Mouse (Mus musculus) left cerebral cortex, postnatal 36 days (tissue): ENCODE measurements around the gene Tmem185b. TPM values are rescaled to one million over a fixed set of nuclear protein-coding genes. Genes with fewer than 3 reads are reported as not detected.
A peak's percentile ranks its signal among the peaks of the same experiment; 100 is the strongest.

Experiments used
- DNase-seq, 2 experiments: peaks; one replicate each; pipeline ENCODE4 v3.0.0; 2021 to 2022; ENCODE audit warnings: low spot score in 2 of 2, mixed read lengths in 1 of 2
- intact Hi-C: fragments of 180-260 bp; cut with DNase I; formaldehyde crosslinking; loops from one replicate; pipeline ENCODE4 v1.15.1; 2025
- total RNA-seq, 2 experiments: library from RNA; stranded (reverse); gene quantifications; 2 replicates each; pipeline ENCODE4 v1.2.3; 2021

Gene Tmem185b
- total RNA-seq, 2 experiments from 2014 or later = 14.8 to 16.2 TPM

DNA sequence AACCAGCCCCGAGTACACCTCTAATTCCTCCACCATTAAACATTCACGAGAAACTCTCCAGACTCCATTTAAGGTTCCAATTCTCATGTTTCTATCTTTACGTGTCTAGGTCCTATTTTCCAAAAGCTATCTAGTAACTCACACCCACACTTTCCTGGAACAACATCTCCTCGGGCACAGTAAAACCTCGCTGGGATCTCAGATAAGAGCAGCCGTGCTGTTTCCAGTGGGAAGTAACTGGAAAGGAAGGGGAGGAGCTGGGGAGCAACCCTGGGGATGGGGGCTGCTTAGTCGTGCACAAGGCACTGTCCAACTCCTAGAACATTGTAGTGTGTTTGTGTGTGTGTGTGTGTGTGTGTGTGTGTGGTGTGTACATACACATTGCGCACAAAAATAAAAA is 24.1 kb upstream of the Tmem185b start:
- intact Hi-C loops = no loop called here
- DNase-seq = no peak

- intact Hi-C loops = no loop called here
- DNase-seq = no peak
Observed at GRCm38 (mm10) chr1:119502729-119503128, 23.2 kb upstream of the Tmem185b start.

DNA sequence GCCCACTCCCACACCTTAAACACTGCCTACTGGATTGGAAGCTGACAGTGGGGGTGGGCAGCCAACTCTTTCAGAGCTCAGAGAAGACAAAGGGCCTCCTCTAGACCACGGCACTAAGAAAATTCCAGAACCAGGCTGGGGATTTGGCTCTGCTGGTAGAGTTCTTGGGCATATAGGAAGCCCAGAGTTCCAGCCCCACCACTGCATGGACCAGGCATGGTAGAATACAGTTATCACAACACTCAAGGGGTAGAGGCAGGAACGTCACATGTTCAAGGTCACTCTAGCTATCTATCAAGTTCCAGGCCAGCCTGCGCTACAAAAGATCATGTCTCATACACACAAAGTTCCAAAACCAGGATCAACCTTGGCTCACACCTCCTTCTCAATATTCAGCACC is 22.8 kb upstream of the Tmem185b start:
- intact Hi-C loops = no loop called here
- no peak for DNase-seq

DNA sequence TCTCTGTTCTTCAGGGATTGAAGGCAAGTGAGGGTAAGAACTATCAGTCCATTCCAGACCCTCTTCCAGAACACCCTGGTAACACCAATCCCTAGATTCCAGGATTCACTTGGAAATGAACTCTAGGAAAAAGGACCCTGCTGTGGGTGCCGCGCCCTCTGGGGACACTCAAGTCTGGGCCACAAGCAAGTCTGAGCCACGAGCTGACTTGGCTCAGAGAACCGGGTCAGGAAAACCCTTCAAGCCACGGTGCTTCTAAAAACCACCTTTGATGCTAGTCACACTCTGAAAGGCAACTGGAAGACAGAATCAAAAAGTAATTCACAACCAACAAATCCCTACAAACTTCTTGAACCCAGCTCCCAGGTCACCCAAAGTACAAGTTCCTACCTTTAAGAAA is 22.2 kb upstream of the Tmem185b start:
- intact Hi-C loops = no loop called here
- DNase-seq = no peak

DNA sequence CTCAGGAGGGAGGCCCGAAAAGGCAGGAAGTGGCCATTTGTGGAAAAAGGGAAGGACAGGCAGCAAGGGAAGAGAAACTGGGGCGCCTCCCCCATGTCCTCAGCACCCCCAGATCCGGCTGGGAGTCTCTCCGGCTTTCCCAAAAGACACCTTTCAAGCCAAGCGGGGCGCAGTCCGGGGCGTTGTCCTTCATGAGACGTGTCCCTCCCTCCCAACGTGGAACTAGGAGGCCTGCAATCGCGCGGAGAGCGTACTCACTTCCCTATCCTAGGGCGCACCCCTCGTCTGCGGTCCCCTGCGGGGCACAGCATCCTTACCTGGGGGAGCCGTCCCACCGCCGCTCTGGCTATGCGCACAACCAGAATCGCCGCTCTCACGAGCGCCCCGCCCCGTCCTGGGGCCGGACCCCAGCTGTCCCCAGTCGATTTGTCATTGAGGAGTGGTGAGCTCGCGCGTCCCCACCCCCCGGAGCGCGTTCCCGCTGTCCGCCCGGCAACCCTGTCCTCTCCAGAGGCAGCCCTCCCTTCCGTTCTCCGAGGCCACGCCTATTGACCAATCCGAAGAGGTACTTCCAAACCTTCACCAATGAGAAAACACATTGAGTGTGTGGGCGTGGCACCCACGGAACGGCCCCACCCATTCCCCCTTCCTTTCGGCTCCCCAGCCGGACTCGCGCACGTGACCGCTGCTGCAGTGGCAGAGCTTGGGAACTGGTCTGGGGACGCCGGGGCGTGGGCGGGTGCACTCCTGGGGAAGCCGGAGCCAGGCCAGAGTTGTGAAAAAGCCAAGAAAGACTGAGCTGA is 21.5 kb upstream of the Tmem185b start, which contains the start of gene Ralb:
TSS of gene Ralb (minus strand) at position 535 of the 803 bp plus-strand sequence.
- intact Hi-C loops = no loop called here
- peak; percentile 93 to 94 for DNase-seq

DNA sequence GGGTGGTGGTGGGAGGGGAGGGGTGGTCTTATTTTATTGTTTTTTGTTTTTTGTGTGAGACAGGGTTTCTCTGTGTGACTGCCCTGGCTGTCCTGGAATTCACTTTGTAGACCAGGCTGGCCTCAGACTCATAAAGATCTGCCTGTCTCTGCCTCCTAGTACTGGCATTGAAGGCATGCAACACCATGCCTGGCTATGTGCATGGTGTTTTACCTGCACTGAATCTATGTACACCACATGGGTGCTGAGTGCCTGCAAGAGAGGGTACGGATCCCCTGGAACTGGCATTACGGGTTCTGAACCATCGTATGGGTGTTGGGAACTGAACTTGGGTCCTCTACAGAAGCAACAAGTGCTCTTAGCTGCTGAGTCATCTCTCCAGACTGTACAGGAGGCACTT is 20.0 kb upstream of the Tmem185b start:
- intact Hi-C loops = no loop called here
- no peak for DNase-seq

- no peak for DNase-seq
- intact Hi-C loops = no loop called here
Observed at GRCm38 (mm10) chr1:119508548-119508947, 17.4 kb upstream of the Tmem185b start.

DNA sequence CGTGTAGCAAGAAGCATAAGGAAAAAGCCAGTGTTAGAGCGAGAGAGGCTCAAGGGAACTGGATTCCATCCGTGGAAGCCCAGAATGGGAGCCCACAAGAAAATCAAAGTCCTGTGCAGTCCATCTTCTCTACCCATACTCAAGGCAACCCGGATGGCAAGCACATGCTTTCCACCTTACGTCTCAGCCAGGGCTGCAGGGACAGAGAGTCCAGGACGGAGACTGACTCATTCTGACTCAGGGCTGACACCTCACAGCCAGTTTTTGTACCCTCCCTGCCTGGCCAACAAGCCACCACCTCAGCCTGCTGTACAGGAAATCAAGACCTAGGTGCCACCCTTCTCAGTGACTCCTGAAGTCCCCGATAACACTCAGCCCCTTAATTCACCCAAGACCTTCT is 16.5 kb upstream of the Tmem185b start:
- intact Hi-C loops = no loop called here
- DNase-seq = no peak

DNA sequence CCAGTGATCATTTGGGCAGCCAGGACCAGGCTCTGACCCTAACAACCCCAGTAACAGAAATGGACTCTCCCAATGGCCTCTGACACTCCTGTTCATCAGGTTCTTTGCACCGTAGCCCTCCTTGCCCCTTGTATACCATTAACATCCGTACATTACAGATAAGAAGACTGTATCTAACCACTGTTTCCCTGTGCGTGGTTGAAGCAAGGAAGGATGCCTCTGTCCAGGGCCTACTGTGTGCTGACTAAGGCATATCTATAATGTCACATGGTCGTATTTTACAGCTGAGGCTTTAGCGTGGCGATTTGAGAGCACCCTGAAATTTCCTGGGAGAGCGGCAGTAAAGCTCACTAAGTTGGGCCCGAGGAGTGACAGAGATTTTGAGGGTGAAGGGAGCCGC is 15.6 kb upstream of the Tmem185b start:
- DNase-seq = no peak
- intact Hi-C loops = no loop called here

DNA sequence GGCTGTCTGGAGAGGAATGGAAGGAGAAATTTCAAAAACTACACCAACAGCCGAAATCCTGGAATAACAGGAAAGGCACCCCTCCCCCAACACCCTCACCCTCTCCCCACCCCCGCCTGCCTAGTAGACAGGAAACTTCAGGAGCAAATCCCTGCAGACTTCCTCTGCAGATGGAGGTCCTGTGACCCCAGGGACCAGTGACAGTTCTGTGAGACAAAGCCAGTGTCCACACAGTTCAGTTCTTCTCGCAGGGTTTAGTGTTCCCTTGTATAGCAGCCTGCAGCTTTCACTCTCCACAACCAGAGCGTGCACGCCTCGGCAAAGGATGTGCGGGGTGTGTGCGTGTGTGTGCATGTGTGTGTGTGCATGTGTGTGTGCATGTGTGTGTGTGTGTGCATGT is 15.1 kb upstream of the Tmem185b start:
- intact Hi-C loops = no loop called here
- DNase-seq = no peak

GRCm38 (mm10) chr1:119518060-119518459 is 7.9 kb upstream of the Tmem185b start:
- DNase-seq = no peak
- intact Hi-C loops = no loop called here

GRCm38 (mm10) chr1:119518786-119519185 is 7.2 kb upstream of the Tmem185b start:
- no peak for DNase-seq
- intact Hi-C loops = no loop called here

GRCm38 (mm10) chr1:119519286-119519685 is 6.7 kb upstream of the Tmem185b start:
- intact Hi-C loops = no loop called here
- DNase-seq = no peak

GRCm38 (mm10) chr1:119521029-119521428 is 4.9 kb upstream of the Tmem185b start:
- intact Hi-C loops = no loop called here
- DNase-seq = no peak

DNA sequence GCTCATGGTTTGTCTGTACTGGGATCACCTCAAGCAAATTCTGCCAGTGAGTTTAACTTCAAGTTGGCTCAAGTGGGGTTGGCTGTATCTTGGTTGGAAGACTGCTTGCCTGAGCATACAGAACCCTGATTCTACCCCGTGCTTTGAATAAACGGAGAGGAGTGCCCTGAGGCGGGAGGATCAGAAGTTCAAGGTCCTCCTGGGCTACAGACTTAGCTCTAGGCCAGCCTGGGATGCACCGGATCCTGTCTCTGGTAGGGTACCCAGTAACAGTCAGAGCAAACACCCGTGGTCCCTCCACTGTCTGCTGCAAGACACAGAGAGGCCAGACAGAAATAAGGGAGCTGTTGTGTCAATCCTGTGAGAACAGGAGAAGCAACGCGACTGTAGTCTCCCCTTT is 4.3 kb upstream of the Tmem185b start:
- no peak for DNase-seq
- intact Hi-C loops = no loop called here

GRCm38 (mm10) chr1:119522726-119523125 is 3.2 kb upstream of the Tmem185b start:
- intact Hi-C loops = no loop called here
- DNase-seq = no peak

GRCm38 (mm10) chr1:119523369-119523768 is 2.6 kb upstream of the Tmem185b start:
- DNase-seq = no peak
- intact Hi-C loops = no loop called here

DNA sequence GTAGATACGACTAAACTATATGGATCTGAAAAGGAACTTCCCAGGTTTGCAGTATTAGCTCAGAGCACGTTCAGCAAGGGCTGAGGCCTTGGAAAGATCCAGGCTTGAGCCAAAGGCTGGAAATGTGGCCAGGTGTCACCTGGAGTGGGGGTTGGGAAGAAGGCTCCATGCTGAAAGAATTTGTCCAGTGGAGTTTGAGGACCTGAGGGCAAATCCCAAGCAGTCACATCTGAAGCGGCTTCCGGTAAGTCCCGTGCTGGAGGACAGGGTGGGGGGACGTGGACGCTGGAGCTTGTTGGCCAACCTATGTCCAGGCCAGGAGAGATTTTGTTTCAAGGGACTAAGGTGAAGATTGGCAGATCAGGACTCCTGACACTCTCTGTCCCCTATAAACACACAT is 2.1 kb upstream of the Tmem185b start:
- no peak for DNase-seq
- intact Hi-C loops = no loop called here

- intact Hi-C loops = no loop called here
- DNase-seq = no peak
Observed at GRCm38 (mm10) chr1:119525004-119525444, 936 bp upstream of the Tmem185b start.

GRCm38 (mm10) chr1:119530941-119531340 is 5.0 kb downstream of the Tmem185b start:
- DNase-seq = no peak
- intact Hi-C loops = no loop called here

- intact Hi-C loops = no loop called here
- DNase-seq = no peak
Observed at GRCm38 (mm10) chr1:119532165-119532564, 6.2 kb downstream of the Tmem185b start.
